Mouse (Mus musculus) kidney, adult 9 months (tissue): ENCODE measurements around the gene Stx4a.
"Not testable (repeated sequence)": the region's sequence is repeated elsewhere in the genome, so short reads cannot be mapped to it uniquely, and the experiment has no call there.

Experiments
- DNase-seq: peaks from one replicate; pipeline ENCODE4 v3.0.0; 2022

The Stx4a gene

GRCm38 (mm10) chr7:127870136-127870821 lies 46.2 kb downstream of the Stx4a start:
- DNase-seq = no peak

GRCm38 (mm10) chr7:127874812-127875626 lies 50.9 kb downstream of the Stx4a start:
- no peak for DNase-seq

GRCm38 (mm10) chr7:127875627-127876001 lies 51.5 kb downstream of the Stx4a start:
- DNase-seq = peak; percentile 89

- peak; percentile 74 for DNase-seq
Measured at GRCm38 (mm10) chr7:127876041-127876466, 52.0 kb downstream of the Stx4a start, which contains the start of gene Zfp646. Gene Zfp646 (plus strand): TSS chr7:127876221.

- DNase-seq = peak; percentile 94
Measured at GRCm38 (mm10) chr7:127876467-127877348, 52.6 kb downstream of the Stx4a start, which contains the start of gene Zfp668. Gene Zfp668 (minus strand): TSS chr7:127876828.

- no peak for DNase-seq
Measured at GRCm38 (mm10) chr7:127879301-127879700, 55.2 kb downstream of the Stx4a start.

GRCm38 (mm10) chr7:127880431-127880830 lies 56.3 kb downstream of the Stx4a start:
- no peak for DNase-seq

GRCm38 (mm10) chr7:127885951-127886350 lies 61.9 kb downstream of the Stx4a start:
- DNase-seq = no peak

GRCm38 (mm10) chr7:127886551-127886950 lies 62.5 kb downstream of the Stx4a start:
- no peak for DNase-seq

- DNase-seq = no peak
Measured at GRCm38 (mm10) chr7:127887191-127887590, 63.1 kb downstream of the Stx4a start.

GRCm38 (mm10) chr7:127887781-127888180 lies 63.7 kb downstream of the Stx4a start:
- DNase-seq = no peak

- no peak for DNase-seq
Measured at GRCm38 (mm10) chr7:127888821-127889220, 64.7 kb downstream of the Stx4a start.

- peak; percentile 86 for DNase-seq
Measured at GRCm38 (mm10) chr7:127890798-127891197, 66.7 kb downstream of the Stx4a start, which contains the start of gene Prss53. Gene Prss53 (minus strand): TSS chr7:127890970.

GRCm38 (mm10) chr7:127894480-127894879 lies 70.4 kb downstream of the Stx4a start:
- peak; percentile 71 for DNase-seq

- peak; percentile 99 for DNase-seq
Measured at GRCm38 (mm10) chr7:127895442-127895841, 71.3 kb downstream of the Stx4a start, which contains the start of the genes Gm21974 and Vkorc1. Gene Gm21974 (minus strand): TSS chr7:127895454. Gene Vkorc1 (minus strand): TSS chr7:127895617.

- not testable (repeated sequence) for DNase-seq
Measured at GRCm38 (mm10) chr7:127895891-127896290, 71.8 kb downstream of the Stx4a start.

GRCm38 (mm10) chr7:127896384-127896783 lies 72.3 kb downstream of the Stx4a start:
- DNase-seq = peak; percentile 70

- DNase-seq = no peak
Measured at GRCm38 (mm10) chr7:127897542-127897941, 73.4 kb downstream of the Stx4a start.

GRCm38 (mm10) chr7:127898179-127898956 lies 74.3 kb downstream of the Stx4a start:
- DNase-seq = no peak
